Mouse (Mus musculus) lung, postnatal 0 days (tissue): Measurements from ENCODE around the gene Pkmyt1.

Experiments
- CTCF ChIP-seq: IDR thresholded peaks from 2 replicates; pipeline ENCODE4 v1.5.1; 2016; ENCODE audit warnings: antibody characterized with exemption, mild to moderate bottlenecking
- EP300 ChIP-seq: IDR thresholded peaks from 2 replicates; pipeline ENCODE4 v1.6.1; 2016; ENCODE audit warnings: antibody characterized with exemption, mild to moderate bottlenecking, control low read depth

- TF ChIP-seq EP300: no peak
- no peak for TF ChIP-seq CTCF
Observed at GRCm38 (mm10) chr17:23734341-23734740, 8.2 kb downstream of the Pkmyt1 start.
